Mouse (Mus musculus): ENCODE data around the gene D230025D16Rik. TPM values are rescaled to one million over a fixed set of nuclear protein-coding genes. Genes with fewer than 3 reads are reported as not detected.

Gene D230025D16Rik
- polyA plus RNA-seq, 1 experiment, result 22.1 TPM

GRCm38 (mm10) chr8:105269461-105269947 lies 44.6 kb downstream of the D230025D16Rik start, which contains the start of gene Hsf4:
TSS of gene Hsf4 (plus strand) at chr8:105269801.
- Histone ChIP-seq H3K27me3 (replicated peaks; ENCODE audit: control insufficient read depth, insufficient read depth, low read length) (no peaks in the 10 kb centered on the region), H3K36me3 (ENCODE audit: control insufficient read depth, insufficient read depth, low read length) (peaks cover 1% of the 10 kb centered on the region), H3K4me1 (ENCODE audit: control insufficient read depth, insufficient read depth, low read length) (peaks cover 3% of the 10 kb centered on the region; the same call in 1 of the 2 replicates), H3K27ac (ENCODE audit: insufficient read depth, low read depth, low read length) (peak within 1 kb of the TSS; percentile 59), H3K4me3 (ENCODE audit: insufficient read depth, low read depth, low read length) (peak within 1 kb of the TSS; percentile 56)
- peak; percentile 84 for DNase-seq
- TF ChIP-seq POLR2A (IDR thresholded peaks at IDR 0.05; ENCODE audit: low read depth, low read length), result no peak
- no peak for TF ChIP-seq CTCF (conservative IDR thresholded peaks at IDR 0.05; ENCODE audit: insufficient read depth, insufficient read length, low read depth, low read length)
- 2% methylated on average over 42 of the region's 42 CpGs for WGBS

- no peaks in the 10 kb centered on the region for H3K27me3 ChIP-seq (replicated peaks; ENCODE audit: control insufficient read depth, insufficient read depth, low read length)
- peak overlapping the region; percentile 56 for H3K4me3 ChIP-seq (ENCODE audit: insufficient read depth, low read depth, low read length)
- peaks cover 3% of the 10 kb centered on the region; the same call in 1 of the 2 replicates for H3K4me1 ChIP-seq (ENCODE audit: control insufficient read depth, insufficient read depth, low read length)
- 33% methylated on average over 39 of the region's 39 CpGs for WGBS
- no peak overlapping the region for H3K27ac ChIP-seq (ENCODE audit: insufficient read depth, low read depth, low read length)
- peaks cover 1% of the 10 kb centered on the region for H3K36me3 ChIP-seq (ENCODE audit: control insufficient read depth, insufficient read depth, low read length)
- DNase-seq, result no peak
- TF ChIP-seq POLR2A (IDR thresholded peaks at IDR 0.05; ENCODE audit: low read depth, low read length) (no peak), CTCF (conservative IDR thresholded peaks at IDR 0.05; ENCODE audit: insufficient read depth, insufficient read length, low read depth, low read length) (no peak)
These were observed 45.4 kb downstream of the D230025D16Rik start for GRCm38 (mm10) chr8:105270101-105270915.

DNA sequence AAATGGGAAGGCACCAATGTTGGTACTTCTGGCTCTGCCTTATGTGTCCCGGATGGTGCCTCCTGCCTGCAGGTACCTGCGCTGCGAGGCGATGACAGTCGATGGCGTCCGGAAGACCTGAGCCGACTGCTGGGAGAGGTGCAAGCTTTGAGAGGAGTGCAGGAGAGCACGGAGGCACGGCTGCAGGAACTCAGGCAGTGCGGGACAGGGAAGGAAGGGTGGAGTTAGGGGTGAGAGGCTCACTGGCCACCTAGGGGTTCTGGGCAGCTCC lies 45.9 kb downstream of the D230025D16Rik start:
- no peak for TF ChIP-seq CTCF (conservative IDR thresholded peaks at IDR 0.05; ENCODE audit: insufficient read depth, insufficient read length, low read depth, low read length)
- no peak for TF ChIP-seq POLR2A (IDR thresholded peaks at IDR 0.05; ENCODE audit: low read depth, low read length)
- Histone ChIP-seq H3K36me3 (ENCODE audit: control insufficient read depth, insufficient read depth, low read length) (peaks cover 1% of the 10 kb centered on the region), H3K4me3 (ENCODE audit: insufficient read depth, low read depth, low read length) (no peak overlapping the region), H3K27ac (ENCODE audit: insufficient read depth, low read depth, low read length) (no peak overlapping the region), H3K4me1 (ENCODE audit: control insufficient read depth, insufficient read depth, low read length) (peaks cover 3% of the 10 kb centered on the region; the same call in 1 of the 2 replicates), H3K27me3 (replicated peaks; ENCODE audit: control insufficient read depth, insufficient read depth, low read length) (no peaks in the 10 kb centered on the region)
- DNase-seq, result no peak
- WGBS, result 27% methylated on average over 11 of the region's 11 CpGs

DNA sequence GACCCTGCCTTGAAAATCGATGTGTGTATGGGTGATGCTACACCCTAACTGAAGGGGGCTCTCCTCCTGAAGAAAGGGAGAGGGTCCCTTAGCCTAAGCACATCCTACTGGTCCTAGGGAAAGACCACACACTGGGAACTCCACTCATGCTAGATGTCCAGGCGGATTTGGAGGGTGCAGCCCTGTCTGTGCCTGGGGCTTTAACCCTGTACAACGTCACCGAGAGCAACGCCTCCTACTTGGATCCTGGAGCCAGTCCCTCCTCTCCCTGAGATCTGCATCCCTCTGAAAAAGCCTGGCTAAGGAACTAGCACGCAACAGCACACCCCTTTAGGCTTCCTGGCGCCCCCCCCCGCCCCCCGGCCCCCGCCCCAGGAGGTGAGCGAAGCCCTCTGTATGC lies 50.4 kb downstream of the D230025D16Rik start:
- Histone ChIP-seq H3K4me3 (ENCODE audit: insufficient read depth, low read depth, low read length) (no peak overlapping the region), H3K4me1 (ENCODE audit: control insufficient read depth, insufficient read depth, low read length) (no peaks in the 10 kb centered on the region; the same call in 1 of the 2 replicates), H3K36me3 (ENCODE audit: control insufficient read depth, insufficient read depth, low read length) (no peaks in the 10 kb centered on the region), H3K27me3 (replicated peaks; ENCODE audit: control insufficient read depth, insufficient read depth, low read length) (no peaks in the 10 kb centered on the region), H3K27ac (ENCODE audit: insufficient read depth, low read depth, low read length) (no peak overlapping the region)
- no peak for DNase-seq
- TF ChIP-seq CTCF (conservative IDR thresholded peaks at IDR 0.05; ENCODE audit: insufficient read depth, insufficient read length, low read depth, low read length) (no peak), POLR2A (IDR thresholded peaks at IDR 0.05; ENCODE audit: low read depth, low read length) (no peak)
- WGBS, result 12% methylated on average over 11 of the region's 11 CpGs

DNA sequence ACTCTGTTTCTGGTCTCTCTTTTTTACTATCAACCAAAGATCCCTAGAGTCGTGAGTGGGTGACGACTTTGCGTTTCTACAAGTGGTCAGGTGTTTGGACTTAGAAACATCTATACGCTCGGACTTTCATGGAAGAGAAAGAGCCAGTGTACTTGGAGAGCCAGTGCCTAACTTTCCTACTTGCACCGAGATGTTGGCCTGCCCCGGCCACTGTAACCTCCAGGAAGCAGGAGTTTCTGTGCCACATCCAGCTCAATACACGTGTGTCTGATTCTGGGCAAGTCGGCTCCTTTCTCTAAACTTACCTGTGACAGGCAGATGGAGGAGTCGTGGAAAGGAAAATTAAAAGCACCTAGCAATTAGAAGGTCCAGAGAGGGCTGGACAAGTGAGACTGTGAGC lies 50.9 kb downstream of the D230025D16Rik start, which contains the start of gene Nol3:
Nol3 (plus strand) TSS at position 301 of the 400 bp plus-strand sequence.
- no peak for TF ChIP-seq CTCF (conservative IDR thresholded peaks at IDR 0.05; ENCODE audit: insufficient read depth, insufficient read length, low read depth, low read length)
- no peak for TF ChIP-seq POLR2A (IDR thresholded peaks at IDR 0.05; ENCODE audit: low read depth, low read length)
- Histone ChIP-seq H3K36me3 (ENCODE audit: control insufficient read depth, insufficient read depth, low read length) (no peaks in the 10 kb centered on the region), H3K27me3 (replicated peaks; ENCODE audit: control insufficient read depth, insufficient read depth, low read length) (no peaks in the 10 kb centered on the region), H3K27ac (ENCODE audit: insufficient read depth, low read depth, low read length) (no peak within 1 kb of the TSS), H3K4me1 (ENCODE audit: control insufficient read depth, insufficient read depth, low read length) (no peaks in the 10 kb centered on the region; the same call in 1 of the 2 replicates), H3K4me3 (ENCODE audit: insufficient read depth, low read depth, low read length) (peak within 1 kb of the TSS; percentile 20)
- 8% methylated on average over 10 of the region's 10 CpGs for WGBS
- DNase-seq, result no peak

GRCm38 (mm10) chr8:105276292-105277120 lies 51.6 kb downstream of the D230025D16Rik start:
- peak; percentile 45 for DNase-seq
- Histone ChIP-seq H3K4me1 (ENCODE audit: control insufficient read depth, insufficient read depth, low read length) (no peaks in the 10 kb centered on the region; the same call in 1 of the 2 replicates), H3K4me3 (ENCODE audit: insufficient read depth, low read depth, low read length) (peak overlapping the region; percentile 20), H3K27me3 (replicated peaks; ENCODE audit: control insufficient read depth, insufficient read depth, low read length) (no peaks in the 10 kb centered on the region), H3K27ac (ENCODE audit: insufficient read depth, low read depth, low read length) (no peak overlapping the region), H3K36me3 (ENCODE audit: control insufficient read depth, insufficient read depth, low read length) (no peaks in the 10 kb centered on the region)
- WGBS, result 6% methylated on average over 30 of the region's 30 CpGs
- no peak for TF ChIP-seq POLR2A (IDR thresholded peaks at IDR 0.05; ENCODE audit: low read depth, low read length)
- TF ChIP-seq CTCF (conservative IDR thresholded peaks at IDR 0.05; ENCODE audit: insufficient read depth, insufficient read length, low read depth, low read length), result no peak

Measured in kidney, adult 2 months (tissue).